Mouse (Mus musculus) lung, adult 2 months (tissue): Measurements from ENCODE around the gene Fgfbp3.

Experiments
- CTCF ChIP-seq: fragments of 200-500 bp; IDR thresholded peaks from 2 replicates; pipeline ENCODE4 v1.5.1; 2011; ENCODE audit warnings: mild to moderate bottlenecking, low read length, control low read depth; ENCODE audit not compliant: insufficient read depth
- POLR2A ChIP-seq: fragments of 200-500 bp; IDR thresholded peaks from 2 replicates; pipeline ENCODE4 v1.6.1; 2011; ENCODE audit warnings: low read depth, mild to moderate bottlenecking, control low read depth, low read length, borderline replicate concordance; ENCODE audit errors: extremely low read depth

DNA sequence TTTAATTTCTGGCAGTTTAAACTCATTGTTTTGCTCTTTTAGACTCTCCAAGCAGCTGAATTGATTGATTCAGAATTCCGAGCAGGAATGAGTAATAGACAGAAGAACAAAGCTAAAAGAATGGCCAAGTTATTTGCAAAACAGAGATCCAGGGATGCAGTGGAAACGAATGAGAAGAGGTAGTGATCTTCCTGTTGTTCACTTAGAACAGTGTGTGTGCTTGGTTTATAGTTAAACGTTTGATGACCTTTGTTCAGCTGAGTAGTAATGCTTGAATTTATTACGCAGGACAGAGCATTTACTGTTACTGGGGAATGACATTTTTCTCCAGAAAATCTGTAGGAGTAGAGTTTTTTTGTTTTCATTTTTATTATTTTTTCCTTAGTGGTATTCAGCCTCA lies 38.9 kb upstream of the Fgfbp3 start:
- no peak for TF ChIP-seq POLR2A
- TF ChIP-seq CTCF, result no peak
